Mouse (Mus musculus): ENCODE measurements around the gene D3Ertd751e. TPM values are rescaled to one million over a fixed set of nuclear protein-coding genes. Genes with fewer than 3 reads are reported as not detected.

Gene D3Ertd751e
- polyA plus RNA-seq, 1 experiment from 2014 or later: 7.4 TPM

DNA sequence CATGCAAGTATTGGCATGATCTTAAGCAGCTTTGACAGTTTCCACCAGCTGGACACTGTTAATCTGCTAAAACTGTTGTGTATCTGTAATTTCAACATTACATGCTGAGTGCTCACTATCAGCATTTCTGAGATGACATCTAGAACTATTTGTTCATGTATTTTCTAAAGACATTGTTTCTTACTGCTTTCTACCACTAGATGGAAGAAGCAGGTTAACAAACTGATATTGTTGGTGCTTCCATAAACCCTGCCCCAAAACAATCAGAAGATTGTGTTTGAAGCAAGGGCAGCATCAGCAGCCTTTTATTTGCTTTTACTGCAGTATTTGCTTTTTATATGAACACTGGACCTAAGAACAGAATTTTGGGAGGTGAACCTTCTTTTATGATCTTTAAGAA is 70.0 kb downstream of the D3Ertd751e start:
- Histone ChIP-seq H3K4me3 (ENCODE audit: low read depth, low read length) (no peak overlapping the region), H3K9me3 (ENCODE audit: control insufficient read depth, low read length) (no peaks in the 10 kb centered on the region), H3K4me2 (replicated peaks; ENCODE audit: low read depth) (no peak overlapping the region), H3K9ac (ENCODE audit: low read length) (no peak overlapping the region), H3K4me1 (replicated peaks; ENCODE audit: control insufficient read depth, insufficient read depth) (no peaks in the 10 kb centered on the region), H3K27ac (replicated peaks) (no peak overlapping the region), H3K36me3 (ENCODE audit: control insufficient read depth, insufficient read depth, low read length) (no peaks in the 10 kb centered on the region), H3K27me3 (ENCODE audit: control insufficient read depth, insufficient read depth, low read length) (no peaks in the 10 kb centered on the region)
- TF ChIP-seq EP300 (optimal IDR thresholded peaks at IDR 0.05) (no peak), CTCF (IDR thresholded peaks at IDR 0.05; ENCODE audit: low read depth) (peak; percentile 45)
- DNase-seq (ENCODE audit: low spot score): no peak
- ATAC-seq (ENCODE audit: low FRiP score, low TSS enrichment): no peak

Other genes with a start within 250 kb of the D3Ertd751e start
- 7.6 and 9.0 TPM in 2 replicates for gene Jade1, start 186.9 kb upstream of the D3Ertd751e start, polyA plus RNA-seq (2015; fragmentation: Nextera tagmentation; extraction: Ambion mirVana)
- 8.4 and 8.6 TPM in 2 replicates for gene Sclt1, start 97 bp upstream of the D3Ertd751e start, polyA plus RNA-seq (2015; fragmentation: Nextera tagmentation; extraction: Ambion mirVana)

Data from stomach, postnatal 0 days (tissue).